13 mouse cellular contexts compared by ENCODE assay signal in the genomic region with DNA sequence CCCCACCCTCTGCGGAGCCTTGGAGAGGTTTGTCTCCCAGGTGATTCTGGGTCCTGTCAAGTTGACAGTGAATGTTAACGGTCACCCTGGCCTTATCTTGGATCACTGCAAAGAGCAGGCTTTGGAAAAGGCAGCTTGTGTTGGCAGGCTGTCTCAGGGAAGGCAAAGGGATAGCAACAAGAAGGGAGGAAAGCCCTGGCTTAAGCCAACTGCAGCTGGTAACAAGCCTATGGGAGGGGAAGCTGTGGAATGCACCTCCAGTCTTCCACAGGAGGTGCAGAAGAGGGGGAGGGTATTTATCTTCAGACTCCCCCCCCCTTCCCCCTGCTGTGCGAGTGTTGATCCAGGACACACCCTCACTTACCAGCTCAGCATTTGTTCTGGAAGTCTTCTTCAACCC. TPM values are rescaled to one million over a fixed set of nuclear protein-coding genes. Genes with fewer than 3 reads are reported as not detected.
DNase-seq lines count a peak whose midpoint lies in the region; ATAC-seq and TF ChIP-seq lines count a peak whose summit lies in the region.
"Had no signal": no experiment of that assay in that cellular context is flagged by ENCODE, and none has a peak within 500 bp of the region (broad histone marks: within the 10 kb centered on the region; RNA-seq: fewer than 3 reads in every experiment).

No protein-coding gene starts in this region.

- no peaks in the 10 kb centered on the region; the same call in 1 of the 2 replicates for H3K4me1 ChIP-seq in lung, adult 2 months (ENCODE audit: control insufficient read depth, insufficient read depth, low read length)
- H3K4me1 ChIP-seq in stomach, embryonic 16.5 days (ENCODE audit: control insufficient read depth, insufficient read depth, low read length): peaks cover 15% of the 10 kb centered on the region
- 0 out of 2 replicates have a peak, but pooled peaks cover 5% of the 10 kb centered on the region for H3K4me1 ChIP-seq in hindbrain, postnatal 0 days (ENCODE audit: insufficient read depth, low read length)
- no peaks in the 10 kb centered on the region for H3K4me1 ChIP-seq in hindbrain, embryonic 11.5 days (replicated peaks; ENCODE audit: control insufficient read depth, insufficient read depth, low read length)

- peak; percentile 6 to 16 for DNase-seq in lung, adult 18-20 months
- DNase-seq in lung, adult 2 months: no peak
- DNase-seq in gastrocnemius, postnatal 25 days: peak; percentile 40
- DNase-seq in heart, postnatal 14 days: peak; percentile 37 to 59
- no peak for DNase-seq in hindbrain, postnatal 0 days (ENCODE audit: low spot score)
- no peak for DNase-seq in hindbrain, embryonic 11.5 days (ENCODE audit: low spot score)
- DNase-seq: forebrain, postnatal 0 days; layer of hippocampus, adult 9-11 months; thymus, adult 18-20 months had no signal

- no peak overlapping the region for H3K27ac ChIP-seq in stomach, embryonic 16.5 days (ENCODE audit: low read length)
- no peak overlapping the region for H3K27ac ChIP-seq in hindbrain, postnatal 0 days
- no peak overlapping the region for H3K27ac ChIP-seq in hindbrain, embryonic 11.5 days (ENCODE audit: low read depth, low read length)
- H3K27ac ChIP-seq: embryonic facial prominence, embryonic 15.5 days had no signal

- H3K9me3 ChIP-seq in stomach, embryonic 16.5 days (replicated peaks; ENCODE audit: control insufficient read depth, low read length): no peaks in the 10 kb centered on the region
- no peaks in the 10 kb centered on the region for H3K9me3 ChIP-seq in hindbrain, postnatal 0 days (ENCODE audit: low read length)
- no peaks in the 10 kb centered on the region for H3K9me3 ChIP-seq in hindbrain, embryonic 11.5 days (ENCODE audit: control insufficient read depth, low read length)
- H3K9me3 ChIP-seq: embryonic facial prominence, embryonic 15.5 days had no signal

- ATAC-seq in stomach, embryonic 16.5 days (ENCODE audit: insufficient read depth, low FRiP score): peak; percentile 63; the same call in 1 of the 2 replicates
- no peak for ATAC-seq in cerebellum, adult (ENCODE audit: insufficient number of reproducible peaks, low FRiP score, low TSS enrichment)
- ATAC-seq in hindbrain, postnatal 0 days: no peak
- ATAC-seq in hindbrain, embryonic 11.5 days (ENCODE audit: low FRiP score): no peak
- ATAC-seq: forebrain, postnatal 0 days had no signal

- no peak overlapping the region for H3K4me2 ChIP-seq in stomach, embryonic 16.5 days (ENCODE audit: low read depth, low read length)
- no peak overlapping the region for H3K4me2 ChIP-seq in hindbrain, postnatal 0 days (ENCODE audit: low read depth, low read length)
- no peak overlapping the region for H3K4me2 ChIP-seq in hindbrain, embryonic 11.5 days (replicated peaks; ENCODE audit: low read depth, low read length)
- H3K4me2 ChIP-seq: embryonic facial prominence, embryonic 15.5 days; midbrain, embryonic 11.5 days had no signal

- H3K9ac ChIP-seq in stomach, embryonic 16.5 days (ENCODE audit: low read length): no peak overlapping the region
- H3K9ac ChIP-seq in hindbrain, postnatal 0 days (replicated peaks; ENCODE audit: low read length): no peak overlapping the region
- H3K9ac ChIP-seq in hindbrain, embryonic 11.5 days (ENCODE audit: low read depth, low read length): no peak overlapping the region
- H3K9ac ChIP-seq: embryonic facial prominence, embryonic 15.5 days; forebrain, postnatal 0 days had no signal

- TF ChIP-seq CTCF in lung, adult 2 months (IDR thresholded peaks at IDR 0.05; ENCODE audit: insufficient read depth, low read length): no peak
- TF ChIP-seq CTCF in hindbrain, postnatal 0 days (IDR thresholded peaks at IDR 0.05; ENCODE audit: low read depth): no peak

- H3K36me3 ChIP-seq in stomach, embryonic 16.5 days (ENCODE audit: control insufficient read depth, insufficient read depth, low read length): no peaks in the 10 kb centered on the region
- H3K36me3 ChIP-seq in hindbrain, postnatal 0 days (ENCODE audit: insufficient read depth, low read length): no peaks in the 10 kb centered on the region
- no peaks in the 10 kb centered on the region for H3K36me3 ChIP-seq in hindbrain, embryonic 11.5 days (ENCODE audit: control insufficient read depth, insufficient read depth, low read length)
- H3K36me3 ChIP-seq: embryonic facial prominence, embryonic 15.5 days had no signal

- H3K27me3 ChIP-seq in stomach, embryonic 16.5 days (ENCODE audit: control insufficient read depth, insufficient read depth, low read length): no peaks in the 10 kb centered on the region
- H3K27me3 ChIP-seq in hindbrain, postnatal 0 days (ENCODE audit: insufficient read depth, low read length): no peaks in the 10 kb centered on the region
- no peaks in the 10 kb centered on the region for H3K27me3 ChIP-seq in hindbrain, embryonic 11.5 days (ENCODE audit: control insufficient read depth, insufficient read depth, low read length)
- H3K27me3 ChIP-seq: embryonic facial prominence, embryonic 15.5 days had no signal

- intact Hi-C loops in heart, postnatal 14 days (cut with DNase I): no loop called here

- TF ChIP-seq POLR2A in lung, adult 2 months (IDR thresholded peaks at IDR 0.05; ENCODE audit: borderline replicate concordance, extremely low read depth, low read depth, low read length): no peak

- no peak overlapping the region for H3K4me3 ChIP-seq in lung, adult 2 months (replicated peaks; ENCODE audit: extremely low read depth, low read depth, low read length)
- H3K4me3 ChIP-seq in stomach, embryonic 16.5 days (replicated peaks; ENCODE audit: low read length): no peak overlapping the region
- H3K4me3 ChIP-seq in hindbrain, postnatal 0 days (ENCODE audit: low read length): no peak overlapping the region
- no peak overlapping the region for H3K4me3 ChIP-seq in hindbrain, embryonic 11.5 days (ENCODE audit: low read depth, low read length)
- H3K4me3 ChIP-seq: embryonic facial prominence, embryonic 15.5 days had no signal

- 24% methylated on average over 3 of the region's 3 CpGs for WGBS in lung, adult 2 months
- WGBS in stomach, embryonic 16.5 days: 17% methylated on average over 3 of the region's 3 CpGs
- 38% methylated on average over 3 of the region's 3 CpGs for WGBS in hindbrain, postnatal 0 days
- WGBS in hindbrain, embryonic 11.5 days: 61% methylated on average over 3 of the region's 3 CpGs

RNA-seq across cellular contexts. Expression of a gene that starts 5.3 kb away (rescaled TPM):
- polyA plus RNA-seq in lung, adult 2 months (2012; rRNA removed): 3.3 and 5.5 TPM in 2 replicates
- total RNA-seq in gastrocnemius, postnatal 25 days (2021): 100 to 1,000 TPM; 200 to 220 TPM
- 100 to 1,000 TPM; 175 to 180 TPM for total RNA-seq in heart, postnatal 14 days (2021)
- polyA plus RNA-seq in stomach, embryonic 16.5 days (2015; fragmentation: Nextera tagmentation; extraction: Ambion mirVana): 2.9 and 5.6 TPM in 2 replicates
- total RNA-seq in hindbrain, postnatal 0 days (2014; rRNA removed): 8.5 and 10.5 TPM in 2 replicates
- 13.1 and 14.2 TPM in 2 replicates for polyA plus RNA-seq in hindbrain, postnatal 0 days (2015; fragmentation: Nextera tagmentation; extraction: Ambion mirVana)
- polyA plus RNA-seq in hindbrain, embryonic 11.5 days (2014; fragmentation: Nextera tagmentation; extraction: Ambion mirVana): 5.5 and 6.9 TPM in 2 replicates

Comparison
In these comparisons a context has a peak if more than half of its experiments do, and no peak if none do; other contexts are left out.
1. DNase-seq: peak in lung, adult 18-20 months (2 of 2), gastrocnemius, postnatal 25 days (single experiment) and heart, postnatal 14 days (2 of 2); none in lung, adult 2 months (single experiment), hindbrain, postnatal 0 days (single experiment) and hindbrain, embryonic 11.5 days (single experiment).